Mouse (Mus musculus): ENCODE measurements around the gene Nsrp1. TPM values are rescaled to one million over a fixed set of nuclear protein-coding genes. Genes with fewer than 3 reads are reported as not detected.

Nsrp1 gene
- total and polyA plus RNA-seq, 3 experiments, result 8.8 to 45.7 (median 17.6) TPM

DNA sequence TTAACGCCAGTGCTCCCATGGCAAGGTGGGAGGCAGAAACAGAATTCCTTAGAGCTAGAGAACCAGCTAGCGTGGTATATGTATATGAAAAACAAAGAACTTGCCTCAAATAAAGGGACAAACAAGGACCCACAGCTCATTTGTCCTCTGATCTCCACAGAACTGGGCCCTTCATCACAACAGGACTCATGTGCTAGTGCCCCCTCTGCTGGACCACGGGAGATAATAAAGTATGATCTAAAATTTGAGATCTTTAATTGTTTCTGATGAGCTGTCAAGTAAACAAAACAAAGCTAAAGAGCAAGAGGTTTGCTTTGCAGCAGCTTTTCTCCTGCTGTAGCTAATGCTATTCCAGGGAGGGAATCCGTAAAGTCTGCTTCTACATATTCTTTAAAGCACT lies 7.5 kb downstream of the Nsrp1 start:
- peak; percentile 27 for DNase-seq (ENCODE audit: extremely low read depth)
- no peaks in the 10 kb centered on the region for H3K27me3 ChIP-seq (replicated peaks)
- TF ChIP-seq SMC3 (IDR thresholded peaks at IDR 0.05; ENCODE audit: low read depth, low read length), result peak; percentile 44
- TF ChIP-seq ETS1 (conservative IDR thresholded peaks at IDR 0.05; ENCODE audit: low read depth, low read length), result no peak
- no peak for TF ChIP-seq EP300 (IDR thresholded peaks at IDR 0.05; ENCODE audit: low read length)
- TF ChIP-seq CHD2 (IDR thresholded peaks at IDR 0.05; ENCODE audit: low read length), result no peak
- TF ChIP-seq ELF1 (IDR thresholded peaks at IDR 0.05; ENCODE audit: low read depth, low read length), result no peak
- TF ChIP-seq RAD21 (IDR thresholded peaks at IDR 0.05; ENCODE audit: low read depth, low read length), result peak; percentile 29
- TF ChIP-seq POLR2A (IDR thresholded peaks at IDR 0.05; ENCODE audit: low read depth, low read length), result no peak
- no peak for TF ChIP-seq MYC (IDR thresholded peaks at IDR 0.05; ENCODE audit: low read depth, low read length)
- TF ChIP-seq MAFK (IDR thresholded peaks at IDR 0.05; ENCODE audit: insufficient replicate concordance, low read length), result no peak
- TF ChIP-seq NELFE (IDR thresholded peaks at IDR 0.05; ENCODE audit: low read depth, low read length), result no peak
- peak in 1 of 2 experiments; percentile 57; a peak in 2 of 4 replicates for TF ChIP-seq CTCF (conservative IDR thresholded peaks at IDR 0.05 in 1 of 2, IDR thresholded peaks at IDR 0.05 in 1 of 2; ENCODE audit: low read depth in 2 of 2, low read length in 2 of 2)
- TF ChIP-seq TCF12 (IDR thresholded peaks at IDR 0.05; ENCODE audit: low read depth, low read length), result no peak
- no peaks in the 10 kb centered on the region for H3K9me3 ChIP-seq (replicated peaks; ENCODE audit: low read length)
- H3K4me1 ChIP-seq (ENCODE audit: control insufficient read depth in 1 of 2, insufficient read depth in 2 of 2), result peaks cover 0 to 17% of the 10 kb centered on the region in 2 experiments; a peak in 1 of 4 replicates
- H3K79me2 ChIP-seq (replicated peaks; ENCODE audit: control insufficient read depth, extremely low read depth, insufficient read depth, poor library complexity, severe bottlenecking), result peaks cover 47% of the 10 kb centered on the region
- no peak overlapping the region for H3K4me3 ChIP-seq (replicated peaks in 1 of 3; ENCODE audit: low read depth in 2 of 3, low read length in 2 of 3, poor library complexity in 1 of 3)
- dilution Hi-C loops (cut with MboI; ENCODE audit: extremely low pct_ligation_motif_present, extremely low pct_unique_long_range_greater_than_20kb, low sequenced_read_pairs) (no loop called here), in situ Hi-C loops (cut with MboI; ENCODE audit: low pct_ligation_motif_present, low pct_unique_long_range_greater_than_20kb, low sequenced_read_pairs) (no loop called here)
- peaks cover 27 to 81% of the 10 kb centered on the region in 2 experiments for H3K36me3 ChIP-seq (replicated peaks in 1 of 2; ENCODE audit: control insufficient read depth in 1 of 2, insufficient read depth in 1 of 2, low read length in 1 of 2)
- H3K27ac ChIP-seq (ENCODE audit: insufficient read depth, low read depth), result no peak overlapping the region
- H3K4me2 ChIP-seq (ENCODE audit: insufficient read depth, low read depth, poor library complexity, severe bottlenecking), result no peak overlapping the region
- H3K9ac ChIP-seq (ENCODE audit: insufficient read depth, low read depth), result no peak overlapping the region

DNA sequence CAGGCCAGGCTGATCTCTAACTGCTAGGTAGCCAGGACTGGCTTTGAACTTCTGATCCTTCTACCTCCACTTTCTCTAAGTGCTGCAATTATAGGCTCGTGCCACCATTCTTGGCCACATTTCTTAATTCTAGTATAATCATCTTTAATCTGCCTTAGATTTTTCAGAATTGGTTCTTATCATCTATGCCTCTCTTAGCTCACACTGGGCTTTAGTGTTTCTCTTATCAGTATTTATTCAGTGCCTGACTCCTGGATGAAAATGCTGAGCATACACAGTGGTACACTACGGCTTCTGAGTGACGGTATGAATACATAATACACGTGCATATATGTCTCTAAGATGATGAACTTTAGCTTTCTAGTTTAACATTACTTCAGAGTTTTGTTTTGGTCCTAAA lies 9.4 kb downstream of the Nsrp1 start:
- in situ Hi-C loops (cut with MboI; ENCODE audit: low pct_ligation_motif_present, low pct_unique_long_range_greater_than_20kb, low sequenced_read_pairs), result no loop called here
- Histone ChIP-seq H3K4me1 (ENCODE audit: control insufficient read depth in 1 of 2, insufficient read depth in 2 of 2) (peaks cover 0 to 5% of the 10 kb centered on the region in 2 experiments; a peak in 1 of 4 replicates), H3K4me3 (replicated peaks in 1 of 3; ENCODE audit: low read depth in 2 of 3, low read length in 2 of 3, poor library complexity in 1 of 3) (no peak overlapping the region), H3K9me3 (replicated peaks; ENCODE audit: low read length) (no peaks in the 10 kb centered on the region), H3K36me3 (replicated peaks in 1 of 2; ENCODE audit: control insufficient read depth in 1 of 2, insufficient read depth in 1 of 2, low read length in 1 of 2) (peaks cover 26 to 81% of the 10 kb centered on the region in 2 experiments), H3K79me2 (replicated peaks; ENCODE audit: control insufficient read depth, extremely low read depth, insufficient read depth, poor library complexity, severe bottlenecking) (peaks cover 55% of the 10 kb centered on the region), H3K27me3 (replicated peaks) (no peaks in the 10 kb centered on the region), H3K4me2 (ENCODE audit: insufficient read depth, low read depth, poor library complexity, severe bottlenecking) (no peak overlapping the region), H3K27ac (ENCODE audit: insufficient read depth, low read depth) (no peak overlapping the region), H3K9ac (ENCODE audit: insufficient read depth, low read depth) (no peak overlapping the region)
- dilution Hi-C loops (cut with MboI; ENCODE audit: extremely low pct_ligation_motif_present, extremely low pct_unique_long_range_greater_than_20kb, low sequenced_read_pairs), result no loop called here
- TF ChIP-seq CHD1 (IDR thresholded peaks at IDR 0.05; ENCODE audit: low read depth, low read length) (no peak), ZNF384 (IDR thresholded peaks at IDR 0.05; ENCODE audit: low read depth, low read length) (no peak)
- DNase-seq (ENCODE audit: extremely low read depth), result no peak

DNA sequence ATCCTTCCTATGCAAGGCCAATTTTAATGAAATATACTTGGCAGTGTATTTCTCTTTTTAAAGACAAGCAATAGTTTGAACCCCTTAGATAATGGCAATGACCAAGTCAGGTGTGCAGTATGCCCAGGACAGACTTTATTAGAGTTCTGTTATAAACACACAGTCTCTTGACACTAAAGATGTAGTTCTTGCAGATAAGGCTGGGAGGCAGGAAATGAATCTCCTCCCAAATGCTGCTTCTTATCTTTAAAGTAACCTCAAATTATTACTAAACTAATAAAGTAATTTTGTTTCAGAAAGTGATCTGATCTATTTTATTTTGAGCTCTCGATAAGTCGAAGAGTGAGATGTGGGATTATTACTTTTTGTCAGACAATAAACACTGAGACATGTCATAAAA lies 14.8 kb downstream of the Nsrp1 start:
- no peak for DNase-seq (ENCODE audit: extremely low read depth)
- peaks cover 0 to 28% of the 10 kb centered on the region in 2 experiments; a peak in 2 of 4 replicates for H3K4me1 ChIP-seq (ENCODE audit: control insufficient read depth in 1 of 2, insufficient read depth in 2 of 2)
- peaks cover 43% of the 10 kb centered on the region for H3K79me2 ChIP-seq (replicated peaks; ENCODE audit: control insufficient read depth, extremely low read depth, insufficient read depth, poor library complexity, severe bottlenecking)
- H3K9me3 ChIP-seq (replicated peaks; ENCODE audit: low read length), result no peaks in the 10 kb centered on the region
- H3K4me3 ChIP-seq (replicated peaks in 1 of 3; ENCODE audit: low read depth in 2 of 3, low read length in 2 of 3, poor library complexity in 1 of 3), result no peak overlapping the region
- H3K27me3 ChIP-seq (replicated peaks), result no peaks in the 10 kb centered on the region
- dilution Hi-C loops (cut with MboI; ENCODE audit: extremely low pct_ligation_motif_present, extremely low pct_unique_long_range_greater_than_20kb, low sequenced_read_pairs) (no loop called here), in situ Hi-C loops (cut with MboI; ENCODE audit: low pct_ligation_motif_present, low pct_unique_long_range_greater_than_20kb, low sequenced_read_pairs) (no loop called here)
- TF ChIP-seq UBTF (IDR thresholded peaks at IDR 0.05; ENCODE audit: low read depth, low read length) (no peak), PAX5 (IDR thresholded peaks at IDR 0.05; ENCODE audit: low read length) (no peak), BHLHE40 (IDR thresholded peaks at IDR 0.05; ENCODE audit: low read depth, low read length) (no peak), ZNF384 (IDR thresholded peaks at IDR 0.05; ENCODE audit: low read depth, low read length) (no peak), ZC3H11A (IDR thresholded peaks at IDR 0.05; ENCODE audit: low read depth, low read length) (no peak), POLR2A (IDR thresholded peaks at IDR 0.05; ENCODE audit: low read depth, low read length) (no peak), ZMIZ1 (IDR thresholded peaks at IDR 0.05; ENCODE audit: low read depth, low read length) (no peak), MAZ (IDR thresholded peaks at IDR 0.05; ENCODE audit: low read depth, low read length) (no peak), JUN (IDR thresholded peaks at IDR 0.05; ENCODE audit: insufficient read depth, low read depth, low read length) (no peak), MEF2A (IDR thresholded peaks at IDR 0.05; ENCODE audit: borderline replicate concordance, low read depth, low read length) (no peak), SMC3 (IDR thresholded peaks at IDR 0.05; ENCODE audit: low read depth, low read length) (no peak), MYC (IDR thresholded peaks at IDR 0.05; ENCODE audit: low read depth, low read length) (no peak)
- no peak overlapping the region for H3K4me2 ChIP-seq (ENCODE audit: insufficient read depth, low read depth, poor library complexity, severe bottlenecking)
- no peak overlapping the region for H3K9ac ChIP-seq (ENCODE audit: insufficient read depth, low read depth)
- H3K27ac ChIP-seq (ENCODE audit: insufficient read depth, low read depth), result no peak overlapping the region
- peaks cover 19 to 69% of the 10 kb centered on the region in 2 experiments for H3K36me3 ChIP-seq (replicated peaks in 1 of 2; ENCODE audit: control insufficient read depth in 1 of 2, insufficient read depth in 1 of 2, low read length in 1 of 2)

All from CH12.LX (cell line).